Mouse (Mus musculus): ENCODE measurements around the gene Polk. TPM values are rescaled to one million over a fixed set of nuclear protein-coding genes. Genes with fewer than 3 reads are reported as not detected.

Polk gene
- total RNA-seq, 2 experiments from 2014 or later = 16.3 to 18.0 TPM

GRCm38 (mm10) chr13:96477226-96477625 lies 65.2 kb downstream of the Polk start:
- ATAC-seq (replicated peaks; ENCODE audit: low FRiP score, poor library complexity, severe bottlenecking) = no peak

GRCm38 (mm10) chr13:96470957-96471356 lies 71.4 kb downstream of the Polk start, which contains the start of gene Ankdd1b:
Ankdd1b (minus strand) TSS chr13:96471198.
- no peak for ATAC-seq (replicated peaks; ENCODE audit: low FRiP score, poor library complexity, severe bottlenecking)

- no peak for ATAC-seq (replicated peaks; ENCODE audit: low FRiP score, poor library complexity, severe bottlenecking)
These were observed 71.8 kb downstream of the Polk start for GRCm38 (mm10) chr13:96470556-96470955.

GRCm38 (mm10) chr13:96468678-96469077 lies 73.7 kb downstream of the Polk start:
- ATAC-seq (replicated peaks; ENCODE audit: low FRiP score, poor library complexity, severe bottlenecking) = no peak

- no peak for ATAC-seq (replicated peaks; ENCODE audit: low FRiP score, poor library complexity, severe bottlenecking)
These were observed 77.1 kb downstream of the Polk start for GRCm38 (mm10) chr13:96465315-96465714.

- no peak for ATAC-seq (replicated peaks; ENCODE audit: low FRiP score, poor library complexity, severe bottlenecking)
These were observed 79.7 kb downstream of the Polk start for GRCm38 (mm10) chr13:96462644-96463043.

- no peak for ATAC-seq (replicated peaks; ENCODE audit: low FRiP score, poor library complexity, severe bottlenecking)
These were observed 83.8 kb downstream of the Polk start for GRCm38 (mm10) chr13:96458606-96459005.

- ATAC-seq (replicated peaks; ENCODE audit: low FRiP score, poor library complexity, severe bottlenecking) = no peak
These were observed 84.4 kb downstream of the Polk start for GRCm38 (mm10) chr13:96458018-96458417.

- no peak for ATAC-seq (replicated peaks; ENCODE audit: low FRiP score, poor library complexity, severe bottlenecking)
These were observed 84.8 kb downstream of the Polk start for GRCm38 (mm10) chr13:96457566-96457965.

GRCm38 (mm10) chr13:96454288-96454687 lies 88.1 kb downstream of the Polk start:
- no peak for ATAC-seq (replicated peaks; ENCODE audit: low FRiP score, poor library complexity, severe bottlenecking)

GRCm38 (mm10) chr13:96452621-96453020 lies 89.8 kb downstream of the Polk start:
- ATAC-seq (replicated peaks; ENCODE audit: low FRiP score, poor library complexity, severe bottlenecking) = no peak

GRCm38 (mm10) chr13:96451386-96452140 lies 90.8 kb downstream of the Polk start:
- ATAC-seq (replicated peaks; ENCODE audit: low FRiP score, poor library complexity, severe bottlenecking) = no peak

- no peak for ATAC-seq (replicated peaks; ENCODE audit: low FRiP score, poor library complexity, severe bottlenecking)
These were observed 91.5 kb downstream of the Polk start for GRCm38 (mm10) chr13:96450869-96451268.

- no peak for ATAC-seq (replicated peaks; ENCODE audit: low FRiP score, poor library complexity, severe bottlenecking)
These were observed 92.0 kb downstream of the Polk start for GRCm38 (mm10) chr13:96450205-96450856.

GRCm38 (mm10) chr13:96440436-96440835 lies 101.9 kb downstream of the Polk start:
- ATAC-seq (replicated peaks; ENCODE audit: low FRiP score, poor library complexity, severe bottlenecking) = no peak

GRCm38 (mm10) chr13:96436921-96437320 lies 105.5 kb downstream of the Polk start:
- no peak for ATAC-seq (replicated peaks; ENCODE audit: low FRiP score, poor library complexity, severe bottlenecking)

GRCm38 (mm10) chr13:96435793-96436192 lies 106.6 kb downstream of the Polk start:
- ATAC-seq (replicated peaks; ENCODE audit: low FRiP score, poor library complexity, severe bottlenecking) = no peak

- ATAC-seq (replicated peaks; ENCODE audit: low FRiP score, poor library complexity, severe bottlenecking) = no peak
These were observed 107.5 kb downstream of the Polk start for GRCm38 (mm10) chr13:96434899-96435331.

GRCm38 (mm10) chr13:96433648-96434190 lies 108.7 kb downstream of the Polk start:
- no peak for ATAC-seq (replicated peaks; ENCODE audit: low FRiP score, poor library complexity, severe bottlenecking)

GRCm38 (mm10) chr13:96433041-96433440 lies 109.3 kb downstream of the Polk start:
- no peak for ATAC-seq (replicated peaks; ENCODE audit: low FRiP score, poor library complexity, severe bottlenecking)

- ATAC-seq (replicated peaks; ENCODE audit: low FRiP score, poor library complexity, severe bottlenecking) = no peak
These were observed 110.0 kb downstream of the Polk start for GRCm38 (mm10) chr13:96432376-96432811.
